Mouse (Mus musculus): ENCODE measurements at regions not wholly inside any gene's neighbourhood (a gene's known extent, or its start where the extent isn't known, plus 50 kb on each side); places are given as distances from the start of the nearest gene placed in this dataset.

DNA sequence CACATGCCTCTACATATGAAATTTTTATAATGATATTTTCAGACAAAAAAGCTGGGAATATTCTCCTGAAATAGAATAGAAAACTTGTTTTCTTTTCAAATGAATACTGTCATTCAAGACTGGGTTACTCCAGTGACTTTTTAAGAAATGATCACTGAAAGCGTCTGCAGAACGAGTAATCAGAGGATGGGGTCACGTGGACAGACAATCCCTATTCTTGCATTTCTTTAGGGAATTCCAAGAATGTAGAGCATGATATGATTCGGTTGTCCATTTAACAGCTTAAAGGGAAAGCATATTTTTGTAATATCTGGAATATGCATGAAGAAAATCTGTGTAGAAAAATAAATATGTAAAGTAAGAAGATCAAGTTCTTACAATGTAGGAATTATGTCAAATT, 65.6 kb downstream of the 4933402N22Rik start:
- no peak for DNase-seq (ENCODE audit: low read depth)

DNA sequence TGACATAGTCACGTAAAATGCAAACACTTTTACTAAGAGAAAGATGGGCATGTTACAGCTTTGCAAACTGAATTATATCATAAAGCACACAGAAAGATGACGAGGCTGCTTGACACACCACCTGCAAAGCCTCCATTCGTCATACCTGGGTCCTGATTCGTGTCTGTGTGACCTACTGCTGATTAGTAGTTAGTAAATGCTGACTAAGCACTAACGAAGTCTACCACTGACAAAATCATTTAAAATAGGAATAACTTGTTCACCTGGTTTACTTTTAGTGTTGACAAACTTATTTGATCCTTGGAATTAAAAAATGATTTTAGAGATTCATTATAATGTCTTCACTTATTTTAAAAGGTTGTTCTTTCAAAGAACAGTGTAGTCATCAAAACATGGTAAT, 71.3 kb downstream of the 4933402N22Rik start:
- no peak for DNase-seq (ENCODE audit: low read depth)

DNA sequence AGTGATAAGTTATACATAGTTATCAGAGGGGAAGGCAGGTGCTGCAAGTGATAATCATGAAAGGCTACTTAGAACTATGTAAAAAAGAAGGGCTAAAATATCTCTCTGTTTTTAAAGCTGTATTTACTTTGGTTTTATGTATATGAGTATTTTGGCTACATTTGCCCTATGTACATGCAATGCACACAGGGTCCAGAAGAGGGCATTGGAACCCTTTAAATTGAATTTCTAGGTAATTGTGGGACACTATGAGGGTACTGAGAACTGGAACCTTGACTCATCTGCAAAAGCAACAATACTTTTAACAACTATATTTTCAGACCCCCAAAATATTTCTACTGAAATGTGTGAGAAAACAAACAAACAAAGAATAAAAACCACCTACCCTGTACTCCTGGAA, 82.9 kb downstream of the 4933402N22Rik start:
- no peak for DNase-seq (ENCODE audit: low read depth)

DNA sequence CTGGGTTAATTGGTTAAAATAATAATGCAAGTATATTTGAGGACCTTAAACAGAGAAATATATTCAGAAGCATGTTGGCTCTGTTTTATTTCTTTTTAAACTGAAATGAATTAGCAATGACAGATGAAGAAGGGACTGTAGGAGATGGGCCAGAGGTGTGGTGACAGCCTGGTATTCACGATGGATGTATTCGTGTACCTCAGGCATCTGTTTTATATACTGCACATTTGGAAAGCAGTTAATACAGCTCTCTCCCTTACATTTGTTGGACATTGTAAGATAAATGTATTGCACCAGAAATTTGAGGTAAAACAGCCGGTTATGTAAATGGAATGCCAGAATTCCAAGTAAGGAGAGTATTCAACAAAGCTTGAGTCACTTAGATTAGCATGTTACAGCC, 88.6 kb downstream of the 4933402N22Rik start:
- DNase-seq (ENCODE audit: low read depth): no peak

DNA sequence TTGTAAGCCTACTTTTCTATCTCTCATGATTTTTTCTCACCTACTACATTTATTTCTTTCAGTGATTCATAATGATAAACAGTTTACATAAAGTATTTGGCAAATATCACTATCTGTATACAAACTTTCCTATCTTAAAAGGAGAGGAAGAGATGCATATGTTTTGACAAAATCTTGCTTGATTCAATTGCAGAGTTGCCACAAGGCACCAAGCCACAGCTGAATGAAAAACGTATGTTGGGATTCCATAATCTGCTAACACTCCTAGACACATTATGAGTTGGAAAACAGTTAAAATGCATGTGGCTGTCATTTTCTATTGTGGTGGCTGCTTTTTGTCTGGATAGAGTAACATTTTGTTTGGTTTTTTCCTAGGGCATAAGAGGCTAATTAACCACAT, 98.5 kb downstream of the 4933402N22Rik start:
- no peak for DNase-seq (ENCODE audit: low read depth)

DNA sequence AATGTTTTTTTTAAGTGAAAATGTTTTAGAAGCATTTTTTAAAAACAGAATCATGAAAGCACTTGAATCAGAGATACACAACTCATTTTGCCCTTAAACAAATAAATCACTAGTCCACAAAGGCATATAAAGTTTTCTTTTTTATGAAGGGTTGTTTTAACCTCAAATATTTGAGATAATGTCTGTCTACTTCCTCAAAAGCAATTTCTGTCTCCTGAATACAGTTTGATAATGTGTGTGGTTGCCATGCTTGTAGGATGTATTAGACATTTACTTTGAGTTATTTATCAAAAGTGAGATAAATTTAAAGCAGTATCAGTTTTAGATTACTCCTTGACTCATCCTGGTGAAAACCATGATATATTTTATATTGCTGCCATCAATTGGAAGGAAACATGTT, 102.6 kb downstream of the 4933402N22Rik start:
- no peak for DNase-seq (ENCODE audit: low read depth)

DNA sequence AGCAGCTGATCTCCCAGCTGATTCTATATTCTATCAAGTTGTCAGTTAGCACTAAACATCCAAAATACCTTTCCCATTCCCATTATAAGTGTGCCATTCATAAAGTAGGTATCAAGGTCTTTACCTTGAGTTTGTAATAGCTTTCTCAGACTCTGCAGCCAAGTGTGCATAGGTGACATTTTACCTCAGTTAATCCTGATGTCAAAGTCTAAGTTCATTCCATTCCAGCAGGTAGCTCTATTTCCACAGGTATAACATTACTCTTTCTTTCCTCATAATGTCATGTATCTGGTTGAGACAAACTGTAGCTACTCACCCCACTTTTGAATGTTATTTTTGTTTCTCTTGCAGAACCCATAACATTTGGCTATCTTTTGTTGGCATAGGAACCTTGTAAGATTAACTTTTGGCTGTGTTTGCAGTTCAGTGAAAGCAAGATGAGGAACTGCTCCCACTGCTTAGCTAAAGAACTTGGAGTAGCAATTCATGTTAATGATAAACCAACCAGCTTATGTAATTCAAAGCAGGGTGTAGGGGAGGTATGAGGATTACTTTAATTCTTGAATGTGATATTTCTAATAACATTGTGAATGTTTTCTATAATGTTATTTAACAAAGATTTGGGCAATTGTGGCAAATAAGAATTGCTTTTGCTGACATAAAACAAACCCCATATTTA, 107.0 kb downstream of the 4933402N22Rik start:
- no peak for DNase-seq (ENCODE audit: low read depth)

DNA sequence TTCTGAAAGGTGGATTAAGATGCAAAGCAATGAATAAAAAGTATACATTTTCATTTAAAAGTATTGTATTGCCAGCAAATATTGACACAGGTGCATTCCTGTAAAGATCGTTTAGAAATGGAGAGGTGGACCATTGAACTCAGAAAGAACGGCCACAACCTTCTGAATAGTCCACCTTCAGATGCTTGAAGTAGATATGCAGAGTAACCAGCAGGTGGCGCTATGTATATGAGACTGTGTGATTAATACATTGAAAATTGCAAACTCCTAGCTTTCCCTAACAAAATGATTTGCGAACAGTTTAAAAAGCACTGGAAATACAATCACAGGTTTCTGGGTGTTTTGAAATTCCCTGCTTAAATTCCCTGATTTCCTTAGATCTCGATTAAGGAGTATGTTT, 112.2 kb downstream of the 4933402N22Rik start:
- DNase-seq (ENCODE audit: low read depth): peak; percentile 21

DNA sequence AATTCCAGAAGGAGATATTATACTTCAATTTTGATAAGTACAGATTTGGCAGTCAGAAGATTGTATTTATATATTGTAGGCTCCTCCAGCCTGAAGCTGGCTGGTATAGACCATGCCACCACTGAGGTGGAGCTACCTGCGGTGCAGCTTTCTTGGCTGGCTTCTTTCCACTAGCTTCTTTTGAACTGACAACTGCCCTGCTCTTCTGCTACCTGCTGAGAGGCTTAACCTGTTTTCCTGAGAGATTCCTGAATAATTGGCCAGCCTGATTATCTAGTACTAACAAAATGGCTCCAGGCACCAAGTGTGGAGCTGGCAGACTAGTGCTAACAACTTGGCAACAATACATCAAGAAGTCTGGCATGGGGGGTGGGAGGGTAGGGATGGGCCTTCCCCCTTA, 132.0 kb downstream of the 4933402N22Rik start:
- no peak for DNase-seq (ENCODE audit: low read depth)

DNA sequence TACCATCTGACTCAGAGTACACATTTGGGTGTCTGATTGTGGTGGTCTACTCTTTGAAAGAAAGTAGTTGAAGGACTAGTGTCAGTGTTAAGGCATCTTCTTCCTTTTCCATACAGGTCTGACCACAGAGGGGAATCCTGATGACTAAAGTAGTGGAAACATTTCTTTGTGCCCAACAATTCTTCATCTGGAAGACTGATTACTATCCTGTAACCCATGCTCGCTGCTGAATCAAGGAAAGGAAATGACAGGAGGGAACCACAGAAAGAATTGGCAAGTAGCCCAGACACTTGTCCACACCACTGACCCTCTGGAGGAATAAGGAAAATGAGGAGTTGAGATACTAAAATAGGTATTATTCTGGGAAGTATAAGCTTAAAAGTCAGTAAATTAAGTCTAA, 162.3 kb downstream of the 4933402N22Rik start:
- peak; percentile 2 for DNase-seq (ENCODE audit: low read depth)

DNA sequence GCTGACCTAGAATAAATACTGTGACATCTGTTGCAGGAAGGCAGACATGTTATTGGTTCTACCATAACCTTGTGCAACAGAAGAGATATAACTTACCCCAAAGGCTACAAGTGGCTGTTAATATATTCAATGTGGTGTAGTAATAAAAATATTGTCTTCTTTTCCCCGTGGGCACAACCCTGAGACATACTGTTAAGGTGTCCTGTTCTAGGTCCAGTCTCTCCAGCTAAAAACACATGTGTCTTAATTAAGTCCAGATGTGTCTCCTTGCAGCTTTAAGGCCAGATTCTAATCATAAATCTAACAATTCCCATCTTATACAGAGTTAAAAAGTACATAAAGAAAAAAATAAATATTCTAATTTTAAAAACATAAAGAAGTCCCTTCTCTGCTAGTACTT, 175.8 kb downstream of the 4933402N22Rik start:
- no peak for DNase-seq (ENCODE audit: low read depth)

DNA sequence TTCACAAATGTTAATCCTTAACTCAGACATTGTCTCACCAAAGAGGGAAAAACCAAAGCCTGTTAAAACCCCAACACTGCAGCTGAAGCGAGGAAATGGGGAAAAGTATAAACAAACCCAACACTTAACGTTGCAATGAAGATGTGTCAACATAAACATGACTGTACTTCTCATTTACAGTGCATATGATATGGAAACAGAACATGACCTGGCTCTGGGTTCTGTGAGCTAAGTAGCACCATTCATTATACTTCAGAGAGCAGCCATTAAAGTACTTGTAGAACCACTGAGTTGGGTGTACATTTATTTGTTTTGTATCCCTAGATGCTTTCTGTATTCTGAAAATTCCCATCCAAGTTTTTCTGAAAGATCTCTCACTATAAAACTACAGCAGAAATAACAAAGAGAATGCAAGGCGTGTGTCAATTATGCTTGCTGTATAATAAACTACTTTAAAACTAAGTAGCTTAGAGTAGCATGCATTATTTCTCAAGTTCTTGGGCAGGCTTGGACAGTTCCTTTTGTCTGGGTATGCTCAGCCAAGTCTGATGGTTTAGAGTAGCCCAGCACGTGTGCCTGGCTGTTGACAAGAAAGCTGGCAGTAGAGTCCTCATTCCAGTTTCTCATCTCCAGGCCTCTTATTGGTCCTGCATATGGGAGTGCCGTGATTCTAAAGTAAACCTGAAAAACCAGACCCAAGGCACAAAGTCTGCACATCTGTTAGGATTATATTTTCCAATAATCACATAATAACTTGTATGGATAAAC, 198.9 kb downstream of the 4933402N22Rik start:
- DNase-seq (ENCODE audit: low read depth): no peak

DNA sequence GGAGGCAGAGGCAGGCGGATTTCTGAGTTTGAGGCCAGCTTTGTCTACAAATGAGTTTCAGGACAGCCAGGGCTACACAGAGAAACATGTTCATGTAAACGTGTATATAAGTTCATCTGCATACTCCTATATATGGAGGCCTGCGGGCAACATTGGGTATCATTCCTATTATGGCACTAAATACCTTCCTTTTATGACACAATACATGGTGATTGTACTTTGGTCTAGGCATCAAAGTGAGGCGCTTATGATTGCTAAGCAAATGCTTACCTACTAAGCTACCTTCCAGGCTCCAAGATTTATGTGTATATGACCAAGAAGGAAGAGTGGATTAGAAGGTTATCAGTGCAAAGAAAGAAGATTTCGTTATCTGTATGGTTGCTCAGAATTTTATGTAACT, 207.1 kb downstream of the 4933402N22Rik start:
- DNase-seq (ENCODE audit: low read depth): no peak

DNA sequence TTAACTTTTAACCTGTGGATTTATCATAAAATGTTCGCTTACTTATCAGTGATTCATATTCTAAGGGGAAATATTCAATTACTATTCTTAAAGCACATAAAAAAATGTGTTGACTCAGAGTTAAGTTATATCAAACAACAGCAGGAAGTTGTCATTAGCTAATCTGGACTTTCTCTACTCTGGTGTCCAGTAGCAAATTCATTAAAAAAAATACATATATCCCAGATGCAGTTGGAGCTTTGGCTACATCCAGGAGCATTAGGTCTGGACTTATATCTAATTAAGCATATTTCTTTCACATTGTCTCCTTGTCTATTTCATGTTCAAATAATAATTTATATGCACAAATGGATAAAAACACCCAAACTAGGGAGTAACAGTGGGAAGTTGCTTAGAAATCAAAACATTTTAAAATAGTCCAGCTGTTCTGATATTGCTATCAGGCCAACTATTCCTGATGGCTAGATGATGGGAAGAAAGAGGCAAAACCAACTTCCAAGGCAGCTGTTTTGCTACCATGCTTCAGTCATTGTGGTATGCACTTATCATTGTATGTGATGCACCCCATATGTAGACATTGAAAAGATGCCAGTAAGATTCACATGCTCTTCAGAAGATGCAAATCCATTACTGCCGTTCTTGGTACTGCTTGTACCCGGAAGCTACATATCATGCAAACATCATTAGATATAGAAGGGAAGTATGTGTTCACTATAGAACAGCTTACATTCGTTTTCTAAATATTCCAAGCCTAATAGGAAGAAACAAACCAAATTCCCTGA, 209.8 kb downstream of the 4933402N22Rik start:
- DNase-seq (ENCODE audit: low read depth): no peak

DNA sequence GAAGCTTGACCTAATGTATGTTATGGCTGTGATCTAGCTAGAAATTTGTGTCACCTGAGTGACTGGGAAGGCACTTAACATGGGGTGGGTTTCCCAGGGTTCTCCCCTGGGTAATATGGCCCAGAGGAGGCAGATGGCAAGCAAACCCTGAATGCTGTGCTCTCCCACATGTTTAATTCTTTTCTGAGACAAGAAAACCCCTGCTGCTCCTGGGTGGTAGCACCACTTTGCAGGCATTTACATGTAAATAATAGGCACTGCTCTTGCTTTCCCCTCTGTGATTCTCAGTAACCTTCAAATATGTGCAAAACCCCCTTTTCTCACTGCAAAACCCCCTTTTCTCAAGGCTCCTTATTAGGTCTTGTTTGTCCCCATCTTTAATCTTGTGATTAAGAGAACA, 221.1 kb downstream of the 4933402N22Rik start:
- no peak for DNase-seq (ENCODE audit: low read depth)

DNA sequence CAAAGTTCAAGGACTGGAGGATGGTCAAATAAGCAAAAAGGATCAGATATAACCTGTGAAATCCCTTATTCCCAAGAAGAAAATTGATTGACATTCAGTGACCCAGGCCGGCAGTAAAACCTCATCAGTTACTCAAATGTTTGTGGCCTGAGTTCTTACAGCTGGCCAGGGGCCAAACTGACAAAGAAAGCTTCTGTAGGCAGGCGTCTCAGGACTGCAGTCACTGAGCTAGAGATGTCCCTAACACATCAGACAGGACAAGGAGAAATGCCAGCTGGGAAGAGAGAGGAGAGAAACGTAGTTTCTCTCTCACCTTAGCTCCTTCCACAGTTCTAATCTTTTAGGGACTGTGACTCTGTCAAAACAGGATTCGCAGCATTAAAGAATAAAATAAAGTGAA, 229.9 kb upstream of the Sema3d start:
- DNase-seq (ENCODE audit: low read depth): no peak

DNA sequence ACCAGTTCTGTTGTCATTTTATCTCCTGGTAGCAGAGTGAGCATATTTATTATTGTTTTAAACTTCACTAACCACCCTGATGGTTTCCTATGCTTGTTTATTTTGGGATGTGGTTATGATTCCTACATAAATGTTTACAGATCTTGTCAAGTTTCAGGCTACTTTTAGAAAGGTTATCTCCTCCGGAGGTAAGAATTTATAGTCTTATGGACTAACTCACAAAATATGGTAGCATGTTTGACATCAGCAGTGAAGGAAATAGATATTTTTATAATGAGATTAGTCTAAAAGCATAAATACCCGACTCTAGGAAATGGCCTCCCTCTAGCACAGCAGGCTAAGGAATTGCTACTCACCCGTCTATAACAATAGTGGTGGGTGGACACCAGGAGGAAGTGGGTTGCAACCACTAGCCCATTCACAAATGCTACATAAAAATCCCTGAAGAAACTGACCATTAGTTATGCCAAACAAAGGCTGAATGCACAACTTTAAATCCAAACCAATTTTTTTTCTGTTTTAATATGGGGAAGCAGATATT, 228.6 kb upstream of the Sema3d start:
- DNase-seq (ENCODE audit: low read depth): no peak

DNA sequence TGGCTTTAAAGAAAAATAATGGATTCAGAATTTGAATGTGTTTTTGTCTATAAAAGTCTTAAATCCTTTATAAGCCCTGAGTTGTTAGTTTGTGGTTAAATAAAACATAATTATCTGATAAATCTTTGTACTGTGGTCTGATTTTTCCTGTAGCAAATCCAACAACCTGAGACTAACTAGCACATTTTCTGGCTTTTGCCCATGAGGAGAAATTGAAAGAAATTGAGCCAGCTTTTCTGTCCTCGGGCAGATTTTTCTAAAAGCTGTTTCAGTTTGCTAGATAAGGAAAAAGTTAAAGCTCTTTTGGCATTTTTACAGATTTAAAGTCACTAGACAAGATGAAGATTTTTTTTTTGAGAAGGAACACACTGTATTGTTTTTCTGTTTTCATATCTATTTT, 191.5 kb upstream of the Sema3d start:
- no peak for DNase-seq (ENCODE audit: low read depth)

DNA sequence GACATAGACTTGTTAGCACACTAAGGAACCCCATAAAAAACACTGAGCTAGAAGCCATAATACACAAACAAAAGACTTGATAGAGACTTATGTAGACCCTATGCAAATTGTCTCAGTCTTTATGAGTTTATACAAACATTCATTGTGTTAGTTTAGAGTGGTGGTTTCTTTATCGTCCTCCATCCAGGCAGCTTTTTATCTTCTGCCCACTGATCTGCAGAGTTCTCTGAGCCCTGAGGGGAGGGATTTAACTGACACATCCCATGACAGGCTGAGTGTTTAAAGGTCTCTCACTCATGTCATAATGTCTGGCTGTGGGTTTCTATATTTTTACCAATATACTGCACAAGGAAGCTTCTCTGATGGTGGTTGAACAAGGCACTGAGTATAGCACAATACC, 175.7 kb upstream of the Sema3d start:
- no peak for DNase-seq (ENCODE audit: low read depth)

DNA sequence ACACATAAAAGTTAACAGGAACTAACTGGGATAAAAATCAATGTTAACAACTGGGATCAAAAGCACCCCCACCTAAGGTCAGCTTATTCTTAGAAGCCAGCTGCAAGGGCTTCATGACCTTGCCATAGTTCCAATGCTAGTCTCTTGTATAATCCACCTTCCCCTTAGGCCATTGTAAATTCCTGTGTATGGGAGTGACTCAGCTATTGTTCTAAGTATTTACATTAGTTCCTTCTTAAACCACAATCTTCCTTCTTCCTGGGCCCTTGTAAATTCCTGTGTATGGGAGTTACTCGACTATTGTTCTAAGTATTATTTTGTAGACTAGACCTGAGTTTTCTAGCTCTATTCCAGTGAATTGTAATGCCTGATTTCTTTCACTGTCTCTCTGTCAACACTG, 173.6 kb upstream of the Sema3d start:
- no peak for DNase-seq (ENCODE audit: low read depth)

DNA sequence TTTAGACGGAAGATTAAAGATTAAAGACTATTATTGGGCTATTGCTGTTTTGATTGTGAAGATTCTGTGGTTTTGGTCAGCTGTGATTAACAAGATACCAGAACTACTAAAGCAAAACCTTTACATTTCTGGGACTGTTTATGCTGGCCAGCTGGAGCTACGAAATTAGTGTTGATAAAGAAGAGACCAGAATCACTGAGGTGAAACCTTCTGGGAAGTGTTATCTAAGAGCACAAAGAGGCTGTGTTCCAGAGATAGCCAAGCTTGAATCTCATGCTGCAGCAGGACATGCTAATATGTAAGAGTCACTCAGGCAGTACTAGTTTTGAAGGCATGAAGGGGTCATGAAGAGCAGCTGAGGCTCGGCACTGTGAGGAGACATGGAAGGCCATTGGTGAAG, 169.7 kb upstream of the Sema3d start:
- DNase-seq (ENCODE audit: low read depth): no peak

DNA sequence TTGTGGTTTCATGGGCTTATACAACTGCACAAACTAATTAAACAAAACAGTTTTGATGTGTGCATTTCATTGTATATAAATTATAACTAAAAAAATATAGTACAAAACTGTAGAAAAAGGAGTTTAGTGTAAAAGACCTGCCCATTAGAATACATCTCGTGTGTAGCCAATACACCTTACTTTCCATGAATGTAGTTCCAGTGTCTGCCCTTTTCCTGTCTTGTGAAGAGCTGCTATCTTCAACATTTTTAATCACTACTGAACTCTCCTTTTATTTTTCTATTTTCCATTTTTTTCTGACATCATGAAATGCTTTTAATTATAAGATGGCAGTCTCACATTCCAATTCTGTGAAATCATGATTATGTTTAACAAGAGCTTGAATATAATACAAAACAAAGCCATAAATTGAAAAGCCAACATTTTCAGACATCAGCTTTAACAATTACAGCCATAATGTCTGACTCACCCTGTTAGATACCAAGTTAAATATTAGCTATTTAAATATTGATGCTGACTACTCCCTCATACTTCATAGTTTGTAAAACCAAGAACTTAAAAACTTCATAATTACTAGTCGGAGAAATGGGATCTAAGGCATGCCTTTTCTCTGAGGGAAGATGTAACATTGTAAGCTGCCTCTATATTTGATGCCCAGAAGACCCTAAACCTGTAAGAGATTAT, 163.6 kb upstream of the Sema3d start:
- DNase-seq (ENCODE audit: low read depth): no peak
